Mouse (Mus musculus): Measurements from ENCODE around the gene Il10.
"Not testable (repeated sequence)": the region's sequence is repeated elsewhere in the genome, so short reads cannot be mapped to it uniquely, and the experiment has no call there.

The Il10 gene

DNA sequence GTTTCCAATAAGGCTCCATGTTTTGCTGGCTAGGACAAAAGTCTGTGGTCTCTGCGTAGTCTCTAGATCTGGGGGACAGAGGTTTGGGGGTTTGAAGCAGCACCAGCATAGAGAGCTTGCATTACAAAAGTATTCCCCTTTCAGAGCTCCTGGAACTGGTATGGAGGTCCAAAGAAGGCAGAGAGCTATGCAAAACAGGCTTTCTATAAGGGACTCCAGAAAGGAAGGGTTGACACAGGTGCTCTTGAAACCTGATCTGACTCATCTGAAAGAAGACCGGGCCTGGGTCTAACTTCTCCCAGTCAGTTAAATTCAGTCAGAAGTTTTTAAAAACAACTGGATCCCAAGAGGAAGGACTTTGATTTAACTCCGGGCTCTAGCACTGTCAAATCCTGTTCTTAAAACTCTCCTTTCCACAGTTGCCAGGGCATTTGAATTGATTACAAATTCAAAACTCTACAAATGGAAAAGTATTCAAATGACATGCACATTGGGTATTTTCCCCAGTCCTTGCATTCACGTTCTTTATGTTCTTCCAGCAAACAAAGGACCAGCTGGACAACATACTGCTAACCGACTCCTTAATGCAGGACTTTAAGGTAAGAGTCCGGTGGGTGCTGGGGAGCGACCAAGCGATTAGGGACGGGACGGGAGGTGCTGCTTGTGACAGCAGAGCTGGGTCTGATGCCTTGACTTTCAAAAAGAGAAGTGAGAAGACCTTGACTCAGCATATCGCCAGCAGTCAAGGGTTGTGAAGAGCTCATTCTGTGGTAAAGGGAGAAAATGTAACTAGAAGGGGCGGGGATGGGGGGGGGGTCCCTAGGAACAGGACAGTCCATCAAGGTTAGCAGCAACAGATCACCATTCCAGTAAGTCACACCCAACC is 1.0 kb downstream of the Il10 start:
- no peak for DNase-seq (ENCODE audit: low spot score)

DNA sequence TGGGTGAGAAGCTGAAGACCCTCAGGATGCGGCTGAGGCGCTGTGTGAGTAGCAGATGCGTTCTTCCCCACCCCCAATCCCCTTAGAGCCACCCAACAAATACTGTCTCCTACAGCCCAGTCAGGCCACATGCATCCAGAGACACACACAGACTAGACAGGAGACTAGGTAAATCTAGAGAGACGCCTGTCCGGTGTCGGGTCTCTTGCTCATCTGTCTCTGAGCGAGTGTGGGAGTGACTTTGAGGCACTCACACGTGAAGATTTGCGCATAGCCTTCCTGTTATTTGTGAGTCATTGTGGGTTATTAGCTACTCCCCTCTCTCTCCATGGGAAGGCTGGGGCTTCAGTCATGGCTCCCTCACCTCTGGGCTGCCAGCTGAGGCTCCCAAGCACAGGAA is 1.8 kb downstream of the Il10 start:
- DNase-seq (ENCODE audit: low spot score), result no peak

DNA sequence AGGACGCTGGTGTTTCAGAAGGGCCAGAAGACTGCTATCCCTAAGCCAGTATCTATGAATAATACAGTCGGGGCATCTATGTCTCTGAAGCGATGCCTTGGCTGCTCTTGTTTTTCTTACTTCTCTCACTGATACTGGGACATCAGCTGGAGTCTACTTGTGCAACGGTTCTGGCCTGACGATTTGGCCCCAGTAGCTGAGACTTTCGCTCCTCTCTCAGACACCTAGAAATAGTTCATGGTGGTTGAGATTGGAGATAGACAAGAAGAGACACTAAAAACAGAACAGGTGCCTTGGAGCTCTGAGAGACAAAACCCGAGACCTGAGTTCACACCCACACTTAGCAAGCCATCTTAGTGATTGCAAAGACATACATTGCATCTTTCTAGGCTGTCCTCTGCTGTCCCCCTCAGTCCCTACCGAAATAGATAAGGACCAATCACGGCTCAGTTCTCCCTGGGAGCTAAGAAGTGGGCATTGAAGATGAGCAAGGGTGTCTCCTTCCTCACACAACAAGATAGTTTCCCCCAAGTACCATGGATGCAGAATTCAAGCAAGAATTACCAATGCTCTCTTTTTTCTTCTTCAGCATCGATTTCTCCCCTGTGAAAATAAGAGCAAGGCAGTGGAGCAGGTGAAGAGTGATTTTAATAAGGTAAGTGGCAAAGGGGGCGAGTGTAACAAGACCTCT is 2.4 kb downstream of the Il10 start:
- DNase-seq (ENCODE audit: low spot score), result no peak

DNA sequence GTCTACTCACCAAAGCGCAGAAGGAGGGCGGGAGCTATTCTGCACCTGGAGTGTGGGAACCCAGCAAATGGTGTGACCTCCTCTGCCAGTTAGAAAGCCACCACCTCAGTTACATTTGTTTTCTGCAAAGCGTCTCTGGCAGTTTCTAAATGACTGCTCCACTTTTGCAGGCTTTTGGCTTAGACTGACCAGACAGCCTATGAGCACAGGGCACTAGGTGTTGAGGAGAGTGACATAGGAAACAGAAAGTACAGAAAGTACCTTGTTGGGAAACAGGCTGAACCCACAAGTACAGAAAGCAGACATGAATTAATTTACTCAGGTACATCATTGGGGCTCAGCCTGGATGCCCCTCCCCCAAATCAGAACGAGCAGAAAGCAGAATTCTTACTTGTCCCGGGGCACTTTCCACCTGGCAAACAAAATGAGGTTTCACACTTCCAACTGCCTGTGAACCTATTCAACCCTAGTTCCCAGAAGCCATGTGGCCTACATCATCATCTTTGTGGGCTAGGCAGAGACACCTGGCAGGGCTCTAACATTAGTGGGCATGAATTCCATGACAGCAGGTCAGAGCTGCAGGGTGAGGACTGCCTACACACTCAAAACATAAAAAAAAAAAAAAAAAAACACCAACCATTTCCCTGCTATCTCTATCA is 3.1 kb downstream of the Il10 start:
- DNase-seq (ENCODE audit: low spot score), result no peak

DNA sequence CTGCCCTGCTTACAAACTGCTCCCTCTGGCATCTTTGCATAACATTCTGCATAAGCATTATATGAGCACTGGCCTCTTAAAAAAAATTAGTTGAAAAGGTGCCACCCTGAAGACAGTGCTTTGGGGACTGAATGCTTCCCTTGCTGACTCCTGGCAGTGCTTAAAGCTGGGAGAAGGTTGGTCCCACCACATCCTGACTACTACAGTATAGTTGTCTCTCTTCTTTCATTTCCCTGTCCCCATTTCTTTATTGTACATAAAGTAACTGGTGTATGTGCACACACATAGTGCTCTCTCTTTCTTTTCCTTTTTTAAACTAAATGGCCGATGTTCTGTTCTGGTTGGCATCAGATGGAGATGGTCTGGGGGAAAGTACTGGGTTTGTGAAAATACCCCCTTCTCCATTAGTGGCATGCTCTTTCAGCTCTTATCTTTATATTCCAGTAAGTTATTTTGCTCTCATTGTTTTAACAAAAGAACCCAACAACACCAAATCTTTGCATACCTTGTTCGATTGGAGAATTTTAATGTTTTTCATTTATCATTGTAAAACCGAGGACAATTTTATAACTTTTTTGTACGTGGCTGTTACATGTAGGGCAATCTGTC is 3.7 kb downstream of the Il10 start:
- not testable (repeated sequence) for DNase-seq (ENCODE audit: low spot score)

DNA sequence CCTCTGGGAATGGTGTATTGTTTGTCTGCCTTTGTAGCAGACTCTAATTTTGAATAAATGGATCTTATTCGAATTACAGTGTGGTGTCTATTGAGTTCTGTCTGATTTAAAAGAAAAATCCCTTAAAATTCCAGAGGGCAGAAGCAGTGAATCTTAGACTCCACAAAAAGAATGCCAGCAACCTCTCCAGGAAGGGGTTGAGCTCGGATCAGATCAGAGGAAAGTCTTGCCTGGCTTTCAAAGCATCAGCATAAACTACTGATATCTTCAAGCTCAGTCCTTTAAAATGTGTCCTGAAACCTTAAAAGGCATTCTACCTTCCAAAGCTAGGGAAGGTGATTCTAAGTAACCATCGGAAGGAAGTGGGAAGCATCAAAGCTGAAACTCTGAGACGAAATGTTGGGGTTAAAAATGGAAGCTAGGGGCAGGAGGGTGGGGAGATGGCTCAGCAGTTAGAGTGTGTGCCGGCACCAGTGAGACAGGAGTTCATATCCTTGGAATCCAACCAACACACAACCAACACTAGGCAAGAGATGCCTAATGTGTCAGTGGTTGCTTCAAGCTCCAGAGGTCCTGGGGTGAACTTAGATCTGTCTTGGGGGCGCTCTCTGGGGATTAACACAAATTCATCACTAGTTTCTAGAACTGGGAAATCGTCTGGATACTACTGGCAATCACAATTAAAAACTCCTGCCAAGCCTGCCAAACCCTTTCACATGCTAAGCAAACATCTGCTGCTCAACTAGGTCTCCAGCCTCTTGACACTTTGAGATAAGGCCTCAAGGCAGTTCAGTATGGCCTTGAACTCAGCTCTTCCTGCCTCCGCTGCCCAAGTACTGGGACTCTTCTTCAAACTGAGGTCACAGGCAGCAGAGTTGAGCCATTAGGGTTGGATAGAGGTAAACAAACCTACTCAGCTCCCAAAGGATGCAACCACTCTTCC is 5.5 kb downstream of the Il10 start:
- DNase-seq (ENCODE audit: low spot score), result no peak

DNA sequence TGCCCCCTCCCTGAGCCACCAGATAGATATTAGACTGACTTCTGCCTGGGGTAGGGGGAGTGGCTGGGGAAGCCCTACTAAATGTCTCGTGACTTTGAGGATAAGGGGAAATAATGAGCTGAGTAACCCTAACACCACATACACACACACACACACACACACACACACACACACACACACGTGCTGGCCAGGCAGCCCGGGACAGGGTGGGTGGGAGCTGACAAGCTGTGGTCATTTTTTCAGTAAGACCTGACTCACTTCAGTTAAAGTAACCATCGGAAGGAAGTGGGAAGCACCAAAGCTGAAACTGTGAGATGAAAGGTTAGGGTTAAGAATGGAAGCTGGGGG is 6.2 kb downstream of the Il10 start:
- DNase-seq (ENCODE audit: low spot score), result no peak

DNA sequence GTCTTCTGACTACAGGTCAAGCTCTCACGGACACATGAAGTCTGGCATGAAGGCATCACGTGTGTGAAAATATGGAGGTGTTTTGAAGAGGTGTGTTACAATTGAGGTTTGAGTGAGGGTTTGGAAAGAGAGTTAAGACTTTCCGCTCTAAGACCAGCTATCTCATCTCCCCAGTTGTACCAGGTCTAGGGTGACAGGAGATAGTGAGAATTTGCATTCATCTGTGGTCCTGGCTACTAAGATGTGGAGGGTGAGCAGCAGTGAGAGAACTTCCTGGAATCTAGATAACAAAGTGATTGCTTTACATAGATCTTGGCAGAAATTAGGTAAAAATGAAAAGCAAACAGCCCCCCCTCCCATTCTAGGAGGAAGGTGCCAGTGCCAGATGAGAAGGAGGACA is 9.6 kb downstream of the Il10 start:
- DNase-seq (ENCODE audit: low spot score), result no peak

DNA sequence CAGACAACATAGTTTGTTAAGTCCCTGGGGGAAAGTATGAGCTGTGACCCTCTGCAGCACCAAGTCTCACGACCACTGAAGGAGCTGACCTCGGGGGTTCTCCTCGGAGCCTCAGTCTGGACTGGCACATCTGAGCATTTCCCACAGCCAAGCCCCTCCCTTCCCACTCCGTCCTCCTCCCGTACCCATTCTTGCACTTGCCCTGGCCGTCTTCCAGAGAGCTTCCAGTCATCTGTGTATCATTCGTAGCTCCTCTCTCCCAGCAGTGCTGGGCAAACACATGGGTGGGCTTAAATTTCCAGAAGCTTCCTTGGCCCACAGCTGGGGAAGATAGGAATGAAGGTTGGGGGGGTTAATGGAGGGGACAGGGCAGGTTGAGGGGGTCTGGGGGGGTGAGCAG is 10.6 kb downstream of the Il10 start:
- no peak for DNase-seq (ENCODE audit: low spot score)

DNA sequence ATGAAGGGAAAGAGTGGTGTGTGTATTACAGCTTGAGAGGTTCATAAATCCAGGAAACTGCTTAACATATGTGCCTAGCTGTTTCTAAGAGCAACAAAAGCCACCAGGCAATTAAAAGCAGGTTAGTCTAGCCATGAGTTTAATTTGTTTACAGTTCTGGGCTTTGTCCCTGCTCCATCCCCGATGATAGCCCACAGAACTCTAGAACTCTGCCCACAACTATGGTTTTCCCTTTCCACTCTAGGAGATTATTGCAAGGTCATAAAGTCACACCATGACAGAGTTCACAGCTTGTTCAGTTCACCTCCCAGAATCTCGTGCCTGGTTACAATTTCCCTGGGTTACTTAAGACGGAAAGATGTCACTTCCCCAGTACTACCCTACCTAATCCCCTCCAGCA is 11.6 kb downstream of the Il10 start:
- DNase-seq (ENCODE audit: low spot score), result no peak

DNA sequence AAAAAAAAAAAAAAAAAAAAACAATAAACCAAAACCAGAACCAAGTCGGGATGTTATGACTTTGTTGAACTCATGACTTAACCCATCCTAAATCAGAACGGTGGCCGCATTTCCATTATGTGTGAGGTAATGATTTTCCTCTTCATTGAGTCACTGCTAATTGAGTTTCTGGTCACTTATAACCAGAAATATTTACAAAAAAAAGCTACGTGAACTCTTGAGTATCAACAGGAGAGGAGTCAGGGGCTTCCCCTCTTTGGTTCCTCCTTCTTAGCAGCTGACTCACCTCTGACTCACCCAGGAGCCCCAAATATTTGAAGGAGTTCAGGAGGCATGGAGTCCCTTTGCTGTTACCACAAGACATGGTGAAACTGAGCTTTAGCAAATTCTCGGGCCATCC is 18.4 kb downstream of the Il10 start:
- DNase-seq (ENCODE audit: low spot score), result no peak

DNA sequence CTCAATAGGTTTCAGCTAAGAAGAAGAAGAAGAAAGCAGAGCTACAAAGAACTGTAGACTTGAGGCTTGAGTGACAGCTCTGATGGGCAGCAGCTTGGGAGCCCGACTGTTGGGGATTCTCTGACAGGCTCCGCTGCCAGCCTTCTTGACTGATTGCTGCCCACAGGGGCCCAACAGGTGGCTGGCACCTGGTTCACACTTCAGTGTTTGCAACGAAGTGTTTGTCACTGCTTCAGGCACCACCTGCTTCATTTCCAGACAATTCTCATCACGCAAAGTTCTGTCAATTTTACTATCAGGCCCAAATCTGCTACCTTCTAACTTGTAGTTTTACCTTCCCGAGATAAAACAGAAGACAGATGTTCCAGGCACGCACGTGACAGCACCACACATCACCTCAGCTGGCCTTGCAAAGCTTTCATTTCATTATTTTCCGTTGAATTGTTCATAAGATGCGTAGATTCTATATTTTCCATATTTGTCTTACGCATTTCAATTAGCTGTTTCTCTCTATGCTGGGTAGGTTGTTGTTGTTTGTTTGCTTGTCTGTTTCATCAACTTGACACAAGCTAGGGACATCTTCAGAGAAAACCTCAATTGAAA is 18.9 kb downstream of the Il10 start:
- no peak for DNase-seq (ENCODE audit: low spot score)

DNA sequence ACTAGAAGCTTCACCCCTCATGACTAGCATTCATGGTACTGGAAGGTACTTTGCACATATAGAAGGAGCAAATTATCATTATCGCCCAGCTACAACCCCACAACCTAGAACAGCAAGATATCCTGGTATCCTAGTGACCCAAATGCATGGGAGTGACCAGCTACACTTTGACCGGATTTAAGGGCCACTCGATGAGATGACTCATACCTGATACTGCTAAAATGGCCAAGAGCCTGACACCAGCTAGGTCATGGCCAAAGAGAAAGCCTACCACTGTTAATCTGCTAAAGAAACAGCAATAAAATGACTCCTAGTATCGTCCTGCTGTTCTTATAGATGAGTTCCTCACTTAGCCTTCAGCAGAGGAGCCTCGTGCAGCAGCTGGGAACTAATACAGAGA is 19.8 kb downstream of the Il10 start:
- no peak for DNase-seq (ENCODE audit: low spot score)

DNA sequence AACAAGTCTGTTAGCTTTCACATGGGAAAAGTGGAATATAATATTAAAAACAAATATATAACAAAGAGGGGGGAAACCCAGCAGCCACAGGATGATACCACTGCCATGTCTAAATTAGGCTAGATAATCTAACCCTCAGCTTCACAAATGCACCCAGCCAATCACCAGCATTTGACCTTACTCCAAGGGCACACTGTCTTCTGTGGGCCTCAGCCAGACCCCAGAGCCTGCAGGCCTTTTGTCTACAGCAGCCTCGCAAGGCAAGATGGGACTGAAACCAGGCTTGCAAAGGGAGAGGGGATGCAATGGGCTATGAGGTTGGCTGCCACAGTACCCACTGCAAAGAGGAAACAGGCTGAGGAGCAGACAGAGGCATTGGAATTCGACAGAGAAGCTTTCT is 22.6 kb downstream of the Il10 start:
- no peak for DNase-seq (ENCODE audit: low spot score)

DNA sequence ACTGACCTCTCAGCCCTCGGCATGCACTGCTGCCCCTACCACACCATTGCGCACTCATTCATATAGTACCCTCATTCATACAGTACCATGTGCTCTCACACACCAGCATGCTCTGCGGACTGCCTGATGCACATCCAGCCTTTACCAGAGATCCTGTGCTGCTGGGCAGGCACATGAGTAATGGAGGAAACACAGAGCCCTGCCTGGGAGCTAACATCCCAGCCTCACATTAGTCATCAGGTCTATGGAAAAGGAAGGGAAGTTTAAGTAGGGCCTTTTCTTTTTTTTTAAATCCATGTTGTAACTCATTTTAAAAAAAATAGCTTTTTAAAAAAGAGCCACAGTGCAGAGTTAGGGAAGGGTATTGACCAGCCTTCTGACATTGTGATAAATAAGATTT is 23.1 kb downstream of the Il10 start:
- DNase-seq (ENCODE audit: low spot score), result no peak

DNA sequence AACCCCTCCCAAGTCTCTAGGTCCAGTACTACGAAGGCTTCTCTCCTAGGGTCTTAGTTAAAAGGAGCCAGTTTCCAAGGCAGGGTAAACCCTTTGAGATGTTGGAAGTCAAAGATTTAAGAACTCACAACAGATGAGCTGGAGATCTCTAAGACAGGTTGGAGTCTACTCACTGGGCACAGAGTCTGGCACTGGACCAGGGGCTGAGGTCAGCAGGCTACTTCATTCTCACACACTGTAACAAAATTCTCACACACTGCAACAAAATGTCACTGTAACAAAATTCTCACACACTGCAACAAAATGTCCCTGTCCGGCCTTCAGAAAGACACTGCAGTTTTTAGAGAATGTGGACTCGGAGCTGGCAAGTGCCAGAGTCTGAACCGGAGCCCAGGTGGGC is 24.0 kb downstream of the Il10 start:
- DNase-seq (ENCODE audit: low spot score), result no peak

DNA sequence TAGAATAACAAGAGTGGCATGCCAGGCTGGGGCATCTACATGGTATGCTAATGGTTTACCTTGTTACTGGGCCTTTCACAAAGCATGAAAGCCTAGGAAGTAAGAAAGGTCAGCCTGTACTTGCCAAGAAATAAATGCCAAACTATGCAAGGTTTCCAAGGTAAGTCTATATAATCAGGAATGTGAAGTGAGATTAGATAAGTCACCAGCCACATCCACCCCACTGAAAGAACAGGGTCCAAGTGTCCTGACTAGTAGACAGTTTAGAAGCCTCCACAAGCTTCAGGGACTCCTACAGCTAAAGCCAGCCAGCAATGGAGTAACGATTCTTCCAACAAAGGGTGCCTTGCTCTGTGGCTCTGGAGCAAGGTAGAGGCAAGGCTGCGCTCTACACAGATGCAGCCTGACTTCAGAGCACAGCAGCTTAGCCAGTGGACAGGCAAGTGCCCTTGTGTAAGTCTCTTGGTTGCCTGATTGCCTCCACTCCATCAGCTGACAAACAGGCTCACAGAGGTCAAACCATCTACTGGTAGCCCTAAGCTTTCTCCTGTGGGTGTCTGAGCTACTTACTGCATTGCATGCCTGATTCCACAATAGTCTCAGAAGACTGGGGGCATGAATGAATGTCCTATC is 26.2 kb downstream of the Il10 start:
- DNase-seq (ENCODE audit: low spot score), result no peak

DNA sequence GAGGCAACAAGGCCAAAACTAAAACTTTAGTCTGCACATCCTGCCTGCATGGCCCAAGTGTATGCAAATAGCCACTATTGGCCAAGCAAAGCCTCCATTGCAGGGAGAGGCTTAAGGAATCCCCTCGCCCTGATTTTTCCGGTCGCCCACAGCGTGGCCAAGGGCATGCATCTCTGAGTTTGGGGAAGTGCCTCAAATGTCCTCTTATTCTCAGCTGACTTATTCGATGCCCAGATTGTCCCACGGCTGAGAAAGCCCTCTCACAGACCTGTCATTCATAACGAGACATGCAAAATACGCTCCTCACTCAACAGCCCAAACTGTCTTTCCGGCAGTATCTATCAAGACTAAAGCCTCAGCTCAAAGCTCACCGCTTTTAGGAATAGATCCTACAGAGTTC is 27.0 kb downstream of the Il10 start:
- DNase-seq (ENCODE audit: low spot score), result no peak

DNA sequence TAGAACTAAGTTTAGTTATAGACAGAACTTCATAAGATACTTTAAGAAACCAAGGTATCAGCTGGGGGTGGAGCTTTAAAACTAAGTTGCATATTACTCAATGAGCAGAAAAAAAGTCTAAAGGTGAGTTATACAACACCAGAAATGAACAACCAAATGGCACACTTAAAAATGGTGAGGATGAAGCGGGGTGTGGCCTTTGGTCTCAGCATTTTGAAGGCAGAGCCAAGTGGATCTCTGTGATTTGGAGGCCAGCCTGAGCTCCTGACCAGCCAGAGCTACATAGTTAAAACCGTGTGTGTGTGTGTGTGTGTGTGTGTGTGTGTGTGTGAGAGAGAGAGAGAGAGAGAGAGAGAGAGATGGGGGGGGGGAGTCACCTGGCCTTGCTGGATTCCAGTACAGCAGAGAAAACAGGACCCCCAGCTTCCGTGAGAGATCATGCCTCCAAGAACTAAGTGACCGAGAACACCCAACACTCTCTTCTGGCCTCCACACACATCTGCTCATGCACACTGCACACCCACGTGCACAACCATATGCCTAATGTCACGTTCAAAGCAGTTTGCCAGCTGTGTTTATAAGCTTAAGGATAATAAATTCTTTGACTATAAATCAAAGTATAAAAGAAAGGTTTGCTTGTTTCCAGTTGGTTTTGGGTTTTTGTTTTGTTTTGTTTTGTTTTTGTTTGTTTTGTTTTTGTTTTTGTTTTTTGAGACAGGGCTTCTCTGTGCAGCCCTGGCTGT is 28.6 kb downstream of the Il10 start:
- no peak for DNase-seq (ENCODE audit: low spot score)

DNA sequence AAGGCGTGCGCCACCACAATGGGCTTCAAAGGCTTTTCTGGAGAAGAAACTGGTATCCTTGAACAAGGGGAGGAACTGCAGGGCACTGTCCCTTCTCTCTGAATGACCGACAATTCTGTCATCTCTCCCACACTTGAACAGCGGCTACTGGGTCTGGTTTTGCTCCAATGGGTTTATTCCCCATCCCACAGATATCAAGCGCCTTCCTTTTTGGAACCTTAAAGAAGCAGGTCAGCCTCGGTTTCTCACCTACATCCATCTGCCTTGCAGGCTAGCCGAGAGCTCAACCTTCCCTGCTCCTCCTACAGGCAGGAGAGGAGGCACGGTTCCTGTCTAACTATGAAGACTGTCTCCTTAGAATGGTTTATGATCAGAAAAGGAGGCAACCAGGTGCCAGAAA is 29.3 kb downstream of the Il10 start:
- DNase-seq (ENCODE audit: low spot score), result no peak
